Mouse (Mus musculus) mouse trophoblast stem cell (cell line): ENCODE data around the gene Gm3371.
"Not testable (repeated sequence)": the region's sequence is repeated elsewhere in the genome, so short reads cannot be mapped to it uniquely, and the experiment has no call there.

ENCODE experiments used
- in situ Hi-C, 2 experiments: fragments of 300-500 bp; cut with MseI, MboI; formaldehyde crosslinking; loops; 2 replicates in 1 of 2; 3 replicates in 1 of 2; pipeline ENCODE4 v1.15.1; 2025

Gm3371 gene

GRCm38 (mm10) chr14:44410588-44410987 is at the start of gene Gm3371:
Gm3371 (minus strand) TSS chr14:44410688.
- in situ Hi-C loops, result not testable (repeated sequence)

- in situ Hi-C loops, result not testable (repeated sequence)
Observed at GRCm38 (mm10) chr14:44433335-44433734, 22.8 kb upstream of the Gm3371 start, which contains the start of gene Gm8232. Gm8232 (plus strand) TSS chr14:44433635.

DNA sequence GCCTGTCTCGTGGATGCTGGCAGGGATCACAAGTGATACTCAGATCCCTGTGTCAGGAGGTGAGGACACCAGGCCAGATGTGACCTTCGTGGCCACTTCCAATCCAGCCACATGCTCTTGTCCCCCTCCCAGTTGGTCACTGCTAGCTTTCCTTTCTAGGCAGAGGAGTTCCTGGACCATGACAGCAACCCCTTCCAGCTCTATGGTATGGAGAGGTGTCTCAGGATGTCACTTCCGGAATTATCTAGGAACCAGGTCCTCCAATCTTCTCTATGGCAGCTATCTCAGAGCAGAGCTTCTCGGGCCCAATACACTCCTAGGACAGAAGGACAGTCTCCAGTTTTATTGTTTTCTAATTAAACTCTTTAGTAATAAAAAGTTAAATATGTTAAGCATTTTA is 26.3 kb downstream of the Gm3371 start:
- in situ Hi-C loops, result not testable (repeated sequence)

DNA sequence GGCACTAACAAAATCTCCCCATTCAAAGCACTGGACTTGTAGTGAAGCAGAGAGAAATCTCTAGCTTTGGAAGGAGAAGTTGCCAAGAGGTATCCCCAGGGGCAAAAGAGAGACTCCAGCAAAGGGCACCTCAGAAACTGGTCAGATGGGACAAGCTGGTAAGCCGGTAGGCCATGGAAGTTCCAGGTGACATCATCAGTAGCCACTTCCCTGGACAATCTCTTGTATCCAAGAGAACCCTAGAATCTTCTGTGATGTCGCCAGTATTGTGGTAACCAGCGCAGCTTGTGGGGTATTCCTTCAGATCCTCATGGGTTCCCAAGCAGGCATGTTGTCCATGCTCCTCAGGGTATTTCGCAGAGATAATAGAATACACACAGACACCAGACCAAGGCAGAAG is 45.4 kb downstream of the Gm3371 start, which contains the start of gene Gm8229:
TSS of gene Gm8229 (plus strand) at position 301 of the 400 bp plus-strand sequence.
- in situ Hi-C loops, result not testable (repeated sequence)

DNA sequence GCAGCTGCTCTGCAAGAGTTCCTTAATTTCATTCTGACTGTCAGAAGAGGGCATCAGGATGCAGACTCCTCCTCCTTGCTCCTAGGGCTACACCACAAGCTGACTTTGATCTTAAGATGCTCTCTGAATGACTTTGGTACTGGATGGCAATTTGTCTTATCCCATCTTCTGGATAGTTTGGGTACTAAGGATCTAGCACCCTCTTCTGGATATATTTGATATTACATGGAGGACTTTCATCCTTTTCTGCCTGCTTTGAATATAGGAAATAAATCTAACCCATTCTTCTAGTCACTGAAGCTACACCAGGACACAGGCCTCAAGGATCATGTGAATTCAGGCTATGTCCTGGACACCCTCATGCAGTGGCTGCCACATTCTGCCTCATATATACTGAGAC is 48.2 kb downstream of the Gm3371 start:
- in situ Hi-C loops, result not testable (repeated sequence)

- in situ Hi-C loops, result not testable (repeated sequence)
Observed at GRCm38 (mm10) chr14:44361416-44361815, 49.1 kb downstream of the Gm3371 start.
